Mouse (Mus musculus) layer of hippocampus, adult 9-11 months (tissue): Measurements from ENCODE around the gene Idh3b.
A peak's percentile ranks its signal among the peaks of the same experiment; 100 is the strongest.

ENCODE experiments used
- DNase-seq: peaks from one replicate; pipeline ENCODE4 v3.0.0; 2022

Gene Idh3b

GRCm38 (mm10) chr2:130262398-130262797 lies 21.9 kb downstream of the Idh3b start:
- DNase-seq: no peak

DNA sequence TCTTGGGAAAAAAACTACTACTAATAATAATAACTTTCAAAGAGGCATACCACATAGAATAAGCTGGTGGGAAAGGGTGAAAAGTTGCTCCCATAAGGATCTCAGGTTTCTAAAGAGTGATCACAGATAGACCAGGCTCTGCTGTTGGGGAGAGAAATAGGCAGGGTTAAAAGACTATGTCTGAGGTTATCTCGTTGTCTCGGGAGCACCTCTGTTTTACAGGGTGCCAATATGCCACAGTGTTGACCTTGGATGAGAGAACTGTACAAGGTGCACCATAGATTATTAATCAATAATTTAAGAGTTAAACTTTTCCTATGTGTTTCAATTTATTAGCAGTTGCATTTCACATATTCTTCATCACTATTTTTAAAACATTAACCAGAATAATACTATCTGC lies 22.4 kb downstream of the Idh3b start:
- DNase-seq: no peak

DNA sequence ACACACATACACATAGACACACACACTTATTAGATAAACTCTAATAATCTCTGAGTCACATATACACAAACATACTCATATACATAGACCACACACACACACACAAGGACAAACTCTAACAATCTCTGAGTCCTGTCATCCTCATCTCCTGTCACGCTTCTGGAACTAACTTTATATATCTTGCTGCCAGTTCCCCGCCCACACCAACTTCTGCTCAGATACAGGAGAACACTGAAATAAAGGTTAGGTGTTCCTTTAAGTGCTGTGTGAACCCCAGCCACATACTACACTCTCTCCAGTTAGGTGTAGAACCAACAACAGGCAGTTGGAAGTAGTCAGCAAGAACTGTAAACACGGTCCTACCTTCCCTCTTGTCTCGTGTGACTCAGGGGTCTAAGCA lies 23.5 kb downstream of the Idh3b start:
- no peak for DNase-seq

DNA sequence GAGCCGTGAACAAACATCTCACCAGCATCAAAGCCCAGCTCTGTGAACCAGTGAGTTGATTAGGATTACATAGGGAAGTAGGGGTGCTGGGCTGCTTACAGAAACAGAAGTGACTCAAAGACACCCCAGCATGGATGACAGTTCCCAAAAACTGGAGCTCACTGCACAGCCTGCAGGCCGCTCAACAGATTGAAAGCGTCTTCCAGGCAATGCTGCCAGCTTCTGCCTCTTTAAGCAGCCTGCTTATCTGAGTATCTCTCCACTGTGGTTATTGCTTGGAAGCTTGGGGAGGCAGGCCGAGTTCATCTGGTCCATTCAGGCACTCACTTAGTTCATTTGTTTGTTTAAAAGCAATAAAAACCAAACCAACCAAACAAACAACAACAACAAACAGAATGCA lies 27.6 kb downstream of the Idh3b start:
- peak; percentile 42 for DNase-seq

- DNase-seq: no peak
These were observed 36.1 kb downstream of the Idh3b start for GRCm38 (mm10) chr2:130248226-130248625.

DNA sequence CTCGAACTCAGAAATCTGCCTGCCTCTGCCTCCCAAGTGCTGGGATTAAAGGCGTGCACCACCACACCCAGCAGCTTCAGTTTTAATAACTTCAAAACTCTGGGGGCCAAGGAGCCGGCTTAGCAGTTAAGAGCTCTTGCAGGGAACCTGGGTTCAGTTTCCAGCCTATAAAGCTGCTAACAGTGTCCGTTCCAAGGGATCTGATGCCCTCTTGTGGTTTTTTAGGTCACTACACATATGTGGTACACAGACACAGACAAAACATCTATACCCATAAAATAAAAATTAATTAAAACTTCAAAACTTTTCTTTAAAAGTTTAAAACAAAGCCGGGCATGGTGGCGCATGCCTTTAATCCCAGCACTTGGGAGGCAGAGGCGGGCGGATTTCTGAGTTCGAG lies 37.4 kb downstream of the Idh3b start:
- no peak for DNase-seq
